Mouse (Mus musculus): ENCODE results near the gene Ccdc154. TPM values are rescaled to one million over a fixed set of nuclear protein-coding genes. Genes with fewer than 3 reads are reported as not detected.

The Ccdc154 gene
- polyA plus RNA-seq, 1 experiment from 2014 or later: not detected

- Histone ChIP-seq H3K27ac (ENCODE audit: low read depth, low read length) (no peak overlapping the region), H3K9ac (ENCODE audit: low read length) (peak overlapping the region; percentile 83), H3K9me3 (ENCODE audit: control insufficient read depth, low read length) (no peaks in the 10 kb centered on the region), H3K4me1 (ENCODE audit: control insufficient read depth, insufficient read depth, low read length) (peaks cover 16% of the 10 kb centered on the region), H3K4me2 (ENCODE audit: low read depth) (peak overlapping the region; percentile 83), H3K27me3 (ENCODE audit: control insufficient read depth, insufficient read depth, low read length) (no peaks in the 10 kb centered on the region), H3K36me3 (ENCODE audit: control insufficient read depth, insufficient read depth, low read length) (no peaks in the 10 kb centered on the region), H3K4me3 (ENCODE audit: low read depth, low read length) (peak overlapping the region; percentile 98)
- DNase-seq (ENCODE audit: low spot score): no peak
- 1% methylated on average over 15 of the region's 16 CpGs for WGBS
- no peak for ATAC-seq (ENCODE audit: insufficient read depth, low FRiP score, low TSS enrichment)
Observed at GRCm38 (mm10) chr17:25189091-25189490, 26.8 kb downstream of the Ccdc154 start.

GRCm38 (mm10) chr17:25202401-25202800 is 40.1 kb downstream of the Ccdc154 start:
- Histone ChIP-seq H3K27me3 (ENCODE audit: control insufficient read depth, insufficient read depth, low read length) (no peaks in the 10 kb centered on the region), H3K4me3 (ENCODE audit: low read depth, low read length) (no peak overlapping the region), H3K9ac (ENCODE audit: low read length) (no peak overlapping the region), H3K9me3 (ENCODE audit: control insufficient read depth, low read length) (no peaks in the 10 kb centered on the region), H3K27ac (ENCODE audit: low read depth, low read length) (no peak overlapping the region), H3K36me3 (ENCODE audit: control insufficient read depth, insufficient read depth, low read length) (peaks cover 10% of the 10 kb centered on the region), H3K4me1 (ENCODE audit: control insufficient read depth, insufficient read depth, low read length) (no peaks in the 10 kb centered on the region), H3K4me2 (ENCODE audit: low read depth) (no peak overlapping the region)
- ATAC-seq (ENCODE audit: insufficient read depth, low FRiP score, low TSS enrichment) (no peak), DNase-seq (ENCODE audit: low spot score) (no peak)
- 93% methylated on average over 4 of the region's 4 CpGs for WGBS

- Histone ChIP-seq H3K4me3 (ENCODE audit: low read depth, low read length) (no peak overlapping the region), H3K27ac (ENCODE audit: low read depth, low read length) (no peak overlapping the region), H3K4me2 (ENCODE audit: low read depth) (no peak overlapping the region), H3K27me3 (ENCODE audit: control insufficient read depth, insufficient read depth, low read length) (no peaks in the 10 kb centered on the region), H3K36me3 (ENCODE audit: control insufficient read depth, insufficient read depth, low read length) (peaks cover 18% of the 10 kb centered on the region), H3K9ac (ENCODE audit: low read length) (no peak overlapping the region), H3K9me3 (ENCODE audit: control insufficient read depth, low read length) (no peaks in the 10 kb centered on the region), H3K4me1 (ENCODE audit: control insufficient read depth, insufficient read depth, low read length) (no peaks in the 10 kb centered on the region)
- DNase-seq (ENCODE audit: low spot score) (no peak), ATAC-seq (ENCODE audit: insufficient read depth, low FRiP score, low TSS enrichment) (no peak)
- WGBS: 95% methylated on average over 4 of the region's 4 CpGs
Observed at GRCm38 (mm10) chr17:25210006-25210405, 47.7 kb downstream of the Ccdc154 start.

GRCm38 (mm10) chr17:25210680-25211466 is 48.6 kb downstream of the Ccdc154 start:
- Histone ChIP-seq H3K4me2 (ENCODE audit: low read depth) (no peak overlapping the region), H3K9ac (ENCODE audit: low read length) (no peak overlapping the region), H3K27me3 (ENCODE audit: control insufficient read depth, insufficient read depth, low read length) (no peaks in the 10 kb centered on the region), H3K9me3 (ENCODE audit: control insufficient read depth, low read length) (no peaks in the 10 kb centered on the region), H3K4me3 (ENCODE audit: low read depth, low read length) (no peak overlapping the region), H3K36me3 (ENCODE audit: control insufficient read depth, insufficient read depth, low read length) (peaks cover 16% of the 10 kb centered on the region), H3K27ac (ENCODE audit: low read depth, low read length) (no peak overlapping the region), H3K4me1 (ENCODE audit: control insufficient read depth, insufficient read depth, low read length) (no peaks in the 10 kb centered on the region)
- DNase-seq (ENCODE audit: low spot score): no peak
- no peak for ATAC-seq (ENCODE audit: insufficient read depth, low FRiP score, low TSS enrichment)
- WGBS: 90% methylated on average over 15 of the region's 15 CpGs

GRCm38 (mm10) chr17:25211705-25212104 is 49.4 kb downstream of the Ccdc154 start:
- H3K4me3 ChIP-seq (ENCODE audit: low read depth, low read length): no peak overlapping the region
- DNase-seq (ENCODE audit: low spot score) (no peak), ATAC-seq (ENCODE audit: insufficient read depth, low FRiP score, low TSS enrichment) (no peak)
- H3K9ac ChIP-seq (ENCODE audit: low read length): no peak overlapping the region
- WGBS: 92% methylated on average over 4 of the region's 4 CpGs
- H3K27ac ChIP-seq (ENCODE audit: low read depth, low read length): no peak overlapping the region
- H3K4me1 ChIP-seq (ENCODE audit: control insufficient read depth, insufficient read depth, low read length): no peaks in the 10 kb centered on the region
- H3K4me2 ChIP-seq (ENCODE audit: low read depth): no peak overlapping the region
- no peaks in the 10 kb centered on the region for H3K27me3 ChIP-seq (ENCODE audit: control insufficient read depth, insufficient read depth, low read length)
- H3K9me3 ChIP-seq (ENCODE audit: control insufficient read depth, low read length): no peaks in the 10 kb centered on the region
- peaks cover 17% of the 10 kb centered on the region for H3K36me3 ChIP-seq (ENCODE audit: control insufficient read depth, insufficient read depth, low read length)

GRCm38 (mm10) chr17:25215431-25215830 is 53.2 kb downstream of the Ccdc154 start:
- Histone ChIP-seq H3K4me1 (ENCODE audit: control insufficient read depth, insufficient read depth, low read length) (no peaks in the 10 kb centered on the region), H3K36me3 (ENCODE audit: control insufficient read depth, insufficient read depth, low read length) (peaks cover 7% of the 10 kb centered on the region), H3K9ac (ENCODE audit: low read length) (no peak overlapping the region), H3K27me3 (ENCODE audit: control insufficient read depth, insufficient read depth, low read length) (no peaks in the 10 kb centered on the region), H3K4me2 (ENCODE audit: low read depth) (no peak overlapping the region), H3K27ac (ENCODE audit: low read depth, low read length) (no peak overlapping the region), H3K4me3 (ENCODE audit: low read depth, low read length) (no peak overlapping the region), H3K9me3 (ENCODE audit: control insufficient read depth, low read length) (no peaks in the 10 kb centered on the region)
- ATAC-seq (ENCODE audit: insufficient read depth, low FRiP score, low TSS enrichment) (no peak), DNase-seq (ENCODE audit: low spot score) (no peak)
- WGBS: 92% methylated on average over 3 of the region's 3 CpGs

- no peaks in the 10 kb centered on the region for H3K27me3 ChIP-seq (ENCODE audit: control insufficient read depth, insufficient read depth, low read length)
- no peak overlapping the region for H3K9ac ChIP-seq (ENCODE audit: low read length)
- no peaks in the 10 kb centered on the region for H3K9me3 ChIP-seq (ENCODE audit: control insufficient read depth, low read length)
- peaks cover 2% of the 10 kb centered on the region for H3K36me3 ChIP-seq (ENCODE audit: control insufficient read depth, insufficient read depth, low read length)
- DNase-seq (ENCODE audit: low spot score) (no peak), ATAC-seq (ENCODE audit: insufficient read depth, low FRiP score, low TSS enrichment) (no peak)
- WGBS: 91% methylated on average over 9 of the region's 9 CpGs
- no peak overlapping the region for H3K27ac ChIP-seq (ENCODE audit: low read depth, low read length)
- no peak overlapping the region for H3K4me2 ChIP-seq (ENCODE audit: low read depth)
- H3K4me3 ChIP-seq (ENCODE audit: low read depth, low read length): no peak overlapping the region
- peaks cover 5% of the 10 kb centered on the region for H3K4me1 ChIP-seq (ENCODE audit: control insufficient read depth, insufficient read depth, low read length)
Observed at GRCm38 (mm10) chr17:25218967-25219366, 56.7 kb downstream of the Ccdc154 start.

- WGBS: 93% methylated on average over 15 of the region's 15 CpGs
- Histone ChIP-seq H3K4me2 (ENCODE audit: low read depth) (no peak overlapping the region), H3K27me3 (ENCODE audit: control insufficient read depth, insufficient read depth, low read length) (no peaks in the 10 kb centered on the region), H3K4me1 (ENCODE audit: control insufficient read depth, insufficient read depth, low read length) (peaks cover 5% of the 10 kb centered on the region), H3K4me3 (ENCODE audit: low read depth, low read length) (no peak overlapping the region), H3K27ac (ENCODE audit: low read depth, low read length) (no peak overlapping the region), H3K9ac (ENCODE audit: low read length) (no peak overlapping the region), H3K9me3 (ENCODE audit: control insufficient read depth, low read length) (no peaks in the 10 kb centered on the region), H3K36me3 (ENCODE audit: control insufficient read depth, insufficient read depth, low read length) (peaks cover 2% of the 10 kb centered on the region)
- ATAC-seq (ENCODE audit: insufficient read depth, low FRiP score, low TSS enrichment): no peak
- DNase-seq (ENCODE audit: low spot score): no peak
Observed at GRCm38 (mm10) chr17:25219492-25220295, 57.4 kb downstream of the Ccdc154 start.

All from neural tube, embryonic 11.5 days (tissue).